Mouse (Mus musculus): ENCODE data around the gene Pitpnc1.

Gene Pitpnc1

DNA sequence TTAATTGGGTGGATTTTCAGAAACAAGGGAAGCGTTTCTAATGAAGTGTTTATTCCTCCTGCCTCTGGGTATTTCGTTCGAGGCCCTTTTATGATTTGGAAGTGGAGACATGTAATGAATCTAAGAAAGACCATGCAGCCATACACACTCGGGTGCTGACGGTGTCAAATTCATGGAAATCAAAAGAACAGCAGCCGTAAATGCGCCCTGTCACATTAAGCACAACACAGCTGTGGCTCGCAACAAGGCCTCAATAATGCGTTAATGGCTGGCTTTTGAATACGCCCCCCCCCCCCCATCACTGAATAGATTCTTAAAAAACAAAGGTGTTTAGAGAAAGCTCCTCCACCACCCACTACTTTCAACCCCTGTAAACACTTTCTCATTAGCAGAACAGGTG, 240.4 kb downstream of the Pitpnc1 start:
- no peak for DNase-seq (ENCODE audit: low spot score)

DNA sequence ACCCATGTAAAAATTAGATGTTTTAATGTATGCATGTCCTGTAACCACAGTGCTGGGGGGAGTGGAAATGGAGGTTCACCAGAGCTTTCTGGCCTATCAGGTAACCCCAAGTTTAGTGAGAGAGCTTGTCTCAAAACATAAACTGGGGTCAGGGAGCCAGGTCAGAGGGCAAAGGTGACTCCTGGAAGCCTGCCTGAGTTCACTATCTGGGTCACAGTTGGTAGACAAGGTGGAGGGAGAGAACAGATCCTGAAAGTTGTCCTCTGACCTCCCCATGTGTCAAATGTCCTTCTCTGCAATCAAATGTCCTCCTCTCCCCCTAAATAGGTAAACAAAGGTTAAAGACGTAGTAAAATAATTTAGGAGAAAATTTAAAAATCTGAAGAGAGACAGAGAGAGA, 244.1 kb downstream of the Pitpnc1 start:
- no peak for DNase-seq (ENCODE audit: low spot score)

DNA sequence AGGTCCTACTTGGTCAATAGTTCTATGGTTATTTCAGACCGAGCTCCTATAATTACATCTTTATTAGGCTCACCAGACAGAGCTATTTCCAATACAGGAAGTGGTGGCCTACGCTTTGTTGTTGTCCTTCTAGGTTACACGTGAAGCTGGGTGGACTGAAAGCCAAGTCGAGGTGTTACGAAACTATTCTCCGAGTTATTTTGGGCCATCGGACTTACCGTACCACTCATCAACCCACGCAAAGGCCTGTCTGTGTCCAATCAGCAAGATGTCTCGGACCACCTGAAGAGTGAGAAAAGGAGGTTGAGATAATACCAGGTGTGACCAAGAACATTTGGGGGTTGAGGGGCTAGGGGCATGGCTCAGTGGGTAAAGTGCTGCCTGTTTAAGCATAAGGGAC, 244.5 kb downstream of the Pitpnc1 start:
- DNase-seq (ENCODE audit: low spot score): no peak

DNA sequence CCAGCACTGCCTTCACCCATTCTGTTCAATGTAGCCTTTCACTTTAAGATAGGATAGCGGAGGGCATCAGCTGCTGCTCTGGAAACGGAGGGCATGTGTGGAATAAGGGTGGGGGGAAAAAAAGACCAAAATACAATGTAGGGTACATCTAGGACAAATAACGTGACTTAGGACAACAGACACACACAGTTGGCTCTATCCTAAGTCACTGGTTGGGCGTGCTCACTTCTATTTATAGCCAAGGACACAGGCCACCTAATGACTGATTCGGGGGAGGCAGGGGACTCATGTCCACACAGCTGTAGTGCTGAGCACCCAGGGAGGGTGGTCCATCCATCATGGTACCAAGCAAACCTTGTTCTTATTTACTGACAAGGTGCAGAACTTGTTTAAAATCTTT, 245.2 kb downstream of the Pitpnc1 start:
- no peak for DNase-seq (ENCODE audit: low spot score)

DNA sequence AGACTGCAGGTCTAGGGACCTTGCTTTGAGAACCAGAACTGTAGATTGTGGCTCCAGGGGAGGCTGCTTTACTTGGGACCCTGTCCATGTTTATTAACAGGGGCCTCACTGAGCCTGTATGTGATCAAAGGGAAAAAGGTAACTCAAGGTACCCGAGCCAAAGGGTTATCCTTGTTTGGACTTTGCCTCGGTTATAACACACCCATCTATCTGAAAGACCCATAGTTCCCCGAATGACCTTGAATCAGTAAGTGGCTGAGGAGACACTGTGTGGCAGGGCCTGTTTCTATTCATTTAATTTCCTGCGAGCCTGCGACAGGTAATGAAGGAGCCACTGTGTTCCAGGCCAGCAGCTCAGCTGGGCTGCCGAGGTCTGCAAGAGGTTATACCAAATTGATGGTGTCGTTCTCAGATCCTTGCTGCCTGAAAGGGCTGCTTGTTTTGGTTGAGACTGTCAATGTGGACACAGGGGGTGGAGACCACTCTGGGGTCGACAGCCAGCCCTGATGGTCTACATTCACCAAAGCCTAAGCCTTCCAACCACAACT, 246.8 kb downstream of the Pitpnc1 start:
- DNase-seq (ENCODE audit: low spot score): no peak

DNA sequence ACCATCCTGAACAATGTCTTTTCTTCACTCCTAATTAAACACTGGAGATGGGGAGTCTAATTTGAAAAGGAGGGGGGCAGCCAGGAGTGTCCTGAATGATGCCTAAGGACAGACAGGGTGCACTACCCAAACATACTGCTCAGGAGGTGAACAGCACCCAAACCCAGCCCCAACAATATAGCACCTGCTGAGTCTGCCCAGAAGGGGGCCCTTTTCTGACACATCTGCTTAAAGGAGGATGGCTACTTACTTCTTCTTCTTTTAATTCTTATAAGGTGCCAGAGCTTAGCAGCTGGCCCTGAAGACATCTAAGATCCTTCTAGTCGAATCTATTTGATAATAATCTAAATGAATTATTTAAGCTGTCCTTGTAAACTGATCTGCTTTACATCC, 247.3 kb downstream of the Pitpnc1 start:
- DNase-seq (ENCODE audit: low spot score): no peak

DNA sequence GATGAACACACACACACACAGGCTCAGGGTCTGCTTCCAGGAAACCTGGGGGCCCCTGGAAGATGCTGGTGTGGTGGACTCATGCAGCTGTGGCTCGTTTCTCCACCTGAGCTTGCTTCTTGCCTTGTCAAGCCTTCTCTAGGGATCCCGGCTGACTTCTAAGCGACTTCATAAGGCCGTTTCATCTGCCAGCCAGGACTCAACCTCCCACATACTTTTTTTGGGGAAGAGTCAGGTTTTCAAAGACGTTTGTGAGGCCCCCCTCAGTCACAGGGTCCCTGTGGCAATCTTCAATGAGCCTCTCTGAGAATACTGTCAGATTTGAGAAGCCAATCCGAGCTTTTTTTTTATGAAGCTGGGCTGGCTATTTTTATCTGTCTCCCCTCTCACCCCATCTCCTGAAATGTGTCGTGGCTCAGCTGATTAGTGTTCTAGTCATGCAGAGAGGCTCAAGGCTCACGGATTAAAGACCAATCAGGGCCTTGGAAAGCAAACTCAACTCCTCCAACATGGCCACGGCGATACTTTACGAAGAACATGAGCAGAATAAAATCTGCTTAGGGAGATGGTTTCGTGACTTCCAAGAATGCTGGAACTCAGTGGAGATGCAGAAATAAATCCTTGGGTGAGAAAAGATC, 247.8 kb downstream of the Pitpnc1 start:
- DNase-seq (ENCODE audit: low spot score): no peak

DNA sequence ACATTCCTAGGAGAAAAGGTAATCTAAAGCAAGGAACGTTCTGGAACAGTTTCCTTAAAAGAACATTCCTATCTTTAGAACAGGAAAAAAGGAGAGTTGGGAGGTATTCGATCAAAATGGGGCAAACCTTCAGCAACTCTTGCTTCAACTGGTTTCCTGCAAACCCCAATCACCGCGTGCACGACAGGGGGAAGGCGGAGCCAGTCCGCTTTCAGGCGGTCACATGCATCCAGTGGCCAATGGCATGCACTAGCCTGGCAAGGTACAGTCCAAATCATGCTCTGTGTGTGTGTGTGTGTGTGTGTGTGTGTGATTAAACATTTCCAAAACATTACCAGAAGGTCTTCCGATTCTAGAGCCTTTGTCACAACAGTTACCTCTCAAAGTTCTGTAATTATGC, 255.4 kb downstream of the Pitpnc1 start:
- no peak for DNase-seq (ENCODE audit: low spot score)

DNA sequence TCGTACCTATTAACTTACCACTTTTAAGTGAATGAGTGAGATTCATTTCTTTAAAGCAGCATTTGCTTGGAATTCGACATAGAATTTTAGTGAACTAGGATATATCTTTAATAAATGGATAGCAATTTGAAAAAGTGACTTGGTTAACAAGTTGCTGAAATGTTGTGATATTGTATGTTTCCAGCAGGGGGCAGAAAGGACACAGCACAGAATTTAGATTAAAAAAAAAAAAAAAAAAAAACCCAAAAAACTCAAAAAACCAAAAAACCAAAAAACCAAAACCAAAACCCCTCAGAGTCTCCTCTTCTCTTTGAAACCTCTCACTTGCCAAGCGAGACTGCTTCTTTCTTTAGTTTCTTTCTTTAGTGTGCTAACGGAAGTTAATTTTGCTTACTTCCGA, 256.8 kb downstream of the Pitpnc1 start:
- DNase-seq (ENCODE audit: low spot score): no peak

DNA sequence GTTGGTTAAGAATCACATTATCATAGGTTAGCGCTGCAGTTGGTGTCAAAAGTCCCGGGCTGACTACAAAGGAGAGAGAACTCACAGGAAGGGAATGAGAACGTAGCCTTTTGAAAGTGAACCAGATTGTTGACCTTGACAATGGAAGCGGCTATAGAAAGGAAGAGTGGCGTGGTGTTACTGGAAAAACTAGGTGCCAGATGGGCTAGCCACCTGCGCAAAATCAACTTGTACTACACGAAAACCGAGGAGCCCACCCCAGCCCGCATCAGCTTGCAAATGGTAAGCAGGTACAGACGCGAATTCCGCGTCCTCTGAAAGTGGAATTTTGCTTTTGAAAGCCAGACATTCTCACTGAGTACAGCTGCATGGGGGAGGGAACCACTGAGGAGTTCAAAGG, 260.7 kb downstream of the Pitpnc1 start:
- no peak for DNase-seq (ENCODE audit: low spot score)

DNA sequence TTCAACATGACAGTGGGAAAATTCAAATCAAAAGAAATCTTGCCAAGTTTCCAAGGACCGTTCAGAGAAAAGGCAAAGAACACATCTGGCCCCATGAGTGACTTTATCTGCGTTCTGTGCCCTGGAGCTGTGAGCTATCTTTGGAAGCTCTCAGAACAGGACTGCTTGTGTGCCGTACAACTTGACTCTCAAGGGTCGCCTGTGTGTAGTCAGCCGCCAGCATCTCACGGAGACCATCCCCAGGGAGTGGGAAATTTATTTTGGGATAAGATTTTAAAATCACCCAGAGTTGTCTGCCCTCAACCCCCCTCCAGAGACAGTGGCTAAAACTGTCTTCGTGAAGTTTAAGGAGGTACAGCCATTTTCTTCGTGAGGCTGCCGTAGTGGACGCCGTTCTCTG, 268.7 kb downstream of the Pitpnc1 start:
- no peak for DNase-seq (ENCODE audit: low spot score)

DNA sequence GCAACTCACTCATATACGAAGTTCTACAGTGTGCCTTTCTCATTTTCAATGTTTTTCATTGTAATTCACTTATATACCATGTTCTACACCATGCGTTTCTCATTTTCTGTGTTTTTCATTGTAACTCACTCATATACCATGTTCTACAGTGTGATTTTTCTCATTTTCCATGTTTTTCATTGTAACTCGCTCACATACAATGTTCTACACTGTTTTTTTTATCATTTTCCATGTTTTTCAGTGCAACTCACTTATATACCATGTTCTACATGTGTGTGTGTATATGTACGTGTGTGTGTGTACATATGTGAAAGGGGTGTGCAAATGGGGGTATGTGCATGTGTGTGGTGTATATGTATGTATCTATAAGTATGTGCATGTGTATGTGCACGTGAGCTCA, 271.2 kb downstream of the Pitpnc1 start:
- DNase-seq (ENCODE audit: low spot score): no peak

DNA sequence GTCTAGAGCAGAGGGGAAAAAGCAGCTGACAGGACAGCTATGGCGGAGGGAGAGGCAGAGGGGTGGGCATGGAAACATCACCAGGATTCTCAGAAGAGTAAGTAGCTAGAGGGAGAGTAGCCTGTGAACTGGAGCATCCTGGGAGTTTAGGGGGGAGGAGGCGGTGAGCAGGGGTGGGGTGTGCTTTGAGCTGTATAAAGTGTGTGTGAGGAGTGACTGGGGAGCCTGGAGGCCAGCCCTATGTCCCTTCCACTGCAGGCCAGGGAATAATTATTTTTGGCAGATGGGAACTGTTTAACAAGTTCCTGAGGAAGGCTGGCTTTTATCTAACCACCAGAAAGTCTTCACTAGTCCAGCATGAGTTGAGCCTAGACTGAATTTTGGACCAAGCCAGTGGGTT, 275.2 kb downstream of the Pitpnc1 start:
- DNase-seq (ENCODE audit: low spot score): no peak

DNA sequence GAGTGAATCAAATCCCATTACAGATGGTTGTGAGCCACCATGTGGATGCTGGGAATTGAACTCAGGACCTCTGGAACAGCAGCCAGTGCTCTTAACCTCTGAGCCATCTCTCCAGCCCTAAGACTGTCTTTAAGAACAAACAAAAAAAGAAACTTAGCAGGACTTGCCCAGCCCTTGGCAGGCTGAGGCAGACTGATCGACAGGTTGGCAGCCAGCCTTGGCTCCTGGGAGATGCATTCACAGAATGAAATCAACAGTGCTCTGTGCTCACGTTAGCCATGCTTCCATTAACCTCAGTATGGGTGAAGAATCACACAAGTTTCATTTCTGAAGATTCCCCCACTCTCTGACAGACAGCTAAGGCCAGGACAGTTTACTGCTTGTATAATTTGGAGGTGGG, 280.1 kb downstream of the Pitpnc1 start:
- DNase-seq (ENCODE audit: low spot score): peak; percentile 14

DNA sequence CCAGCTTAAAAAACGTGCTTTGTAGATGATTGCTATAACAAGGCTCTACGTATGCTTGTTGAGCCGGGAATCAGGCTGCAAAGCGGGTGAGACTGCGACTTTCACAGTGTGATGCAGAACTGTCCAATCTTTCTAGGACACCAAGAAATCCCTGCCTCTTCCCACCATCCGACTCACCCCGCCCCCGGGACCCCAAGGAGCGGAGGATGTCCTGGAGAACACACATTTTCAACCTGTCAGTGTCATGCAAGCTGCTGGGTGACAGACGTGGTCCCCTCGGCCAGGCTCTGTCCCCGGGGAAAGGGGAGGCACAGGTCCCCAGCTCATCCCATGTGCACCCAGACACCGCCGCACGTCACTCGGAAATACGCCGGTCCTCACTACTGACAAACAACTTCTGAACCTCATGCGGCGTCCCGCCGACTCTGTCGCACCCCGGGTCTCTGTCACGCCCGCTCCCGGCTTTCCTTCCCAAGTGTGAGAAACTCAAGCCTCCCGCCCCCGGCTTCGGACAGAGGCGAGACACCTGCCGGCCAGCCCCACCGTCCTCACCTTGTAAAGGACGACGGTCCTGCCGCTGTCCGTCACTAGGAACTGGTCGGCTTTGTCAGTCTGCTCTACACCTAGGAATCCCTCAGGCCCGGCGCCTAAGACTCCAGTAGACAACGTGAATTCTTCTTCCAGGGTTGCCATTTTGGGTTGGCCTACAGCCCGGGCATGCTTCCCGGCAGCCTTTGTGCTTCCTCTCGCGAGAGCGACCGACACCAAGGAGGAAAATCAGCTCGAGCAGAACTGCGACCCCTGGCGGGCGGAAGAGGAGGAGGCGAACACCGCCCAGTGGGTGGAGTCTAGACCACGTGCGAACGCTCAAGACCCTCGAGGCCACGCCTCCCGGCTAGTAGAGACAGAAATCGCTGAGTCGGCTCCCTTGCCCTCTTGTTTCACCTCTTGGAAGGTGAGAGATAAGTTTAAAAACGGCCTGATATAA, 281.6 kb downstream of the Pitpnc1 start, which contains the start of gene Nol11:
Gene Nol11, minus strand, starts transcription at position 817 of the 988 bp plus-strand sequence.
- peak; percentile 98 for DNase-seq (ENCODE audit: low spot score)

DNA sequence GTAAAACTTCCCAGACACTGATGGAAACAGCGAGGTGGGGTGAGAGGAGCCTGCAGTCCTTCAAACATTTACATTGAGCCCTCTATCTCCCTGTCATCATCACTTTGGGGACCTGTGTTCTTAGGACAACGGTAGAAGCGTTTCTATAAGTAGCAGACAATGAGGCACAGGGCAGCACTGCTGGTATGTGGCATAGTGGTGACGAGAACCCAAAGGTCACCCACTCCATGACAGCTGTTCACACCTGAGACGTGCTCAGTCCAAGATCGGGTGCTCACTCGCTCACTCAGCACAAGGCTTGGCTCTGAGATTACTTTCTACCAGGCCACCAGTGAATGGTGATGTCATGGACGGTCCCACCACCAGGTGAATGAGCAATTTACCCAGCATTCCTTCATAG, 286.7 kb downstream of the Pitpnc1 start:
- DNase-seq (ENCODE audit: low spot score): no peak

DNA sequence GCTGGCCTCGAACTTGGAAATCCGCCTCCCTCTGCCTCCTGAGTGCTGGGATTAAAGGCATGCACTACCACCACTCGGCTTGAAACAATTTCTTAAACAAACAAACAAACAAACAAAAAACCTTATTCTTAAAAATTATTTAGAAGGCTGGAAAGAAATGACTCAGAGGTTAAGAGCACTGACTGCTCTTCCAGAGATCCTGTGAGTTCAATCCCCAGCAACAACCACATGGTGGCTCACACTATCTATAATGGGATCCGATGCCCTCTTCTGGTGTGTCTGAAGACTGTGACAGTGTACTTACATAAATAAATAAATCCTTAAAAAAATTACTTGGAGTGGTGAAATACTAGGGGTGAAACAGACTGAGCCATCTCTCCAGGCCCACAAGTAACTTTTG, 309.3 kb downstream of the Pitpnc1 start:
- no peak for DNase-seq (ENCODE audit: low spot score)

DNA sequence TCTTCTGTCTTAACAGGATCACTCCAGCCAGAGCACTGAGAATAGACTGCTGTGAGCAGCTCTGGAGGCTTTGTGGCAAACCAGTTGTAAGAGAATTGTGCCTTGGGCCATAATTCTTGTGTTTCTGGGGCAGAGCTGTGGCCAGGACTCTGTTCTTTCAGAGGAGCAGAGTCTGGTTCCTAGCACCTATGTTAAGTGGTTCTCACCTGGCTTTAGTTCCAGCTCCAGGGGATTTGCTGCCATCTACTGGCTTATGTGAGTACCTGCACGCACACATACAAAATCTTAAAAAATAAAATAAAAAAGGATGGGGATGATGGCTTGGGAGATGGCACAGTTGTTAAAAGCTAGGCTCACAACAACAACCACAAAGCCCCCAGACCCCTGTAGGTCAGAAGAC, 311.5 kb downstream of the Pitpnc1 start:
- DNase-seq (ENCODE audit: low spot score): no peak

Measured in urinary bladder, postnatal 14 days (tissue).